Mouse (Mus musculus) mouse embryonic stem cell (cell line): Measurements from ENCODE around the gene Myl3.

Source experiments
- in situ Hi-C, 2 experiments: fragments of 300-500 bp; cut with MboI; formaldehyde crosslinking; loops; 1 replicate in 1 of 2; 3 replicates in 1 of 2; pipeline ENCODE4 v1.14.3; 2019 to 2020; ENCODE audit warnings: low sequenced_read_pairs in 2 of 2, low pct_unique_long_range_greater_than_20kb in 1 of 2, mixed read lengths in 1 of 2; ENCODE audit not compliant: unreplicated experiment in 1 of 2

Myl3 gene

DNA sequence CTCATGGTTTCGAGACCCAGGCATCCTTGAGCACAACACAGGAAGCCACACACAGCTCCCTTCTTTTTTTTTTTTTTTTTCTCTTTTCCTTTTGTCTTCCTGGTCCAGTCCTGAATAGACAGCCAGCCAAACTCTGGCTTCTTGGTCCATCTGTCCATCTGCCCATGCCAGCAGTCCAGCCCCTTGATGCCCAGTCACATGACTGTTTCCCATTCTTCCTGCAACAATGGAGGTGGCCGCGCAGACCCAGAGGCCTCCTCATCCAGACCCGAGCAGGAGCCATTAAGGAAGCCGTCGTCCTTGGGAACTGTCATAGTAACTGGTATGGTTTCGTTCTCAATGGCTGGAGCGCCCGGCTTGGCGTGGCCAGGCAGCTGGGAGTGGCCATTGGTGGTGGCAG lies 19.6 kb upstream of the Myl3 start:
- in situ Hi-C loops: no loop called here

DNA sequence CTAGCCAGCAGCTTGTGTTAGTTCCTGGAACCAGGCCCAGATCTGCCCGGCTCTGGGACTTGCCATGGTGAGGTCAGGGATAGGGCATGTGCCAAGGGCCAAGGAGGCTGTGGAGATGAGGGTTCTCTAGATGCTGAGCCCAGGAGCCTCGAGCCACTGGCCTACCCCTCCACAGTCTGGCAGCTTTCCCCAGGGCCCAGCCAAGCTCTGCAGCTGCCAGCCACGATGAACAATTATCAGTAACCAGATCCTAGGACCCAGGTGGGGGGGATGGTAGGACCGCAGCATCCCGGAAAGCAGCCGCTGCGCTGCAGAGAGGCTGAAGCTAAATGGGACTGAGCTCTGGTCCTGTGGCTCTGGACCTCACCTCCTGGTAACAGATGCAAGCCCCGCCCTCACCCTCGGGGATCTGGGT lies 15.9 kb upstream of the Myl3 start:
- in situ Hi-C loops: loop anchor here in 1 of 2 experiments (5.0 kb wide), 1 partner anchor 47 kb away; no protein-coding TSS in a partner anchor

- in situ Hi-C loops: loop anchor here in 1 of 2 experiments (5.0 kb wide), 1 partner anchor 45 kb away; no protein-coding TSS in a partner anchor
Measured at GRCm38 (mm10) chr9:110726867-110727266, 14.8 kb upstream of the Myl3 start.

DNA sequence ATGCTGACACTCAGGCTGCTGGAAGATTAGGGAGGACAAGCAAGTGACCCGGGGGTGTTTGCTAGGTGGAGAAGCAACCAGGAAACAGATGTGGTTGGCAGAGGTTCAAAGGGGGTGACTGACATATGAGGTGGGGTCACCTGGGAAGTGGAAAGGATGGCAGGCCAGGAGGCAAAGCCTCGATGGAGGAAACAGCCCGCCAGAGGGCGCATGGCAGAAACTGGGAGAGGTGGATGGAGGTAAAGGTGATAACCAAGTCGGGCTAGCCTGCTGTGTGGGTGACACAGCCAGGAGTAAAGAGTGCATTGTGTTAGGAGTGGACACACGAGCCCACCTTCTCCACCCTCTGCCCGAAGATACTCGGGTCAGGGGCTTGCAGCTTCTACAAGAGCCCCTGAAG lies 11.8 kb upstream of the Myl3 start:
- in situ Hi-C loops: loop anchor here in 1 of 2 experiments (5.0 kb wide), 1 partner anchor 42 kb away; no protein-coding TSS in a partner anchor

- in situ Hi-C loops: no loop called here
Measured at GRCm38 (mm10) chr9:110731859-110732258, 9.8 kb upstream of the Myl3 start.

- in situ Hi-C loops: no loop called here
Measured at GRCm38 (mm10) chr9:110732623-110733022, 9.0 kb upstream of the Myl3 start.

DNA sequence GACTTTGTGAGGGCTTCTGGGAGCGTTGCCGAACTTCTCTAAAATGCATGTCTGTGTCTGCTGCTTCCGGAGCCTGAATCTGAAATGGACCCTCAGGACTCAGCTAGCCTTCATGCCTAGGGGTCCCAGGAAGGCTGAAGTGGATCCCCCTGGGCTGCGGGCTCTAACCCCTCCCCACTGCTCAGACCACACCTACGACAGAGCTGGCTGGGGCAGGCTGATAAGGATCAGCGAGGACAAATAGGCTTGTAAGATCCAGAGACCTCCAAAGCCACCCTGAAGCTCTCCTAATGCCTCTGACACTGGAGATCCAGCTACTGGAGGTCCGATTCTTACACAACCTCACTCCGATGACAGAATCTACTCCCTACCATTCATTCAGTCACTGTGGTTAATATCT lies 8.6 kb upstream of the Myl3 start:
- in situ Hi-C loops: no loop called here

DNA sequence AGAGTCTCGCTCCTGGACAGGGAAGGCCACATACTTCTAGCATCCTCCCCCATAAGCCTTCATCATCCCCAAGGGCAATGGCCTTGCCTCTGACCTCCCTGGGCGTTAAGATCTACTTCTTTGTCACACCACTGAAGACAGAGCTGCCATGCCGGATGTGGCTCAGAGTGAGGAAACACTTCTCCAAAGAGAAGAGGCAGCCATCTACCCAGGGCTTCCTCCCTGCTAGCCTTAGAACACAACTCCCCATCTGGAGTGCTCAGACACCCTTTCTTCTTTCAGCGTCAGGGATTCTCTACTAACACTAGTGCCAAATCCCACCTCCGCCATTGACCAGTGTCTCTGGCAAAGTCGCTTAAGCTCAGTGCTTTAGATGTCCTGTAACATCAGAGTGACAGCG lies 7.5 kb upstream of the Myl3 start:
- in situ Hi-C loops: no loop called here

GRCm38 (mm10) chr9:110736362-110736761 lies 5.3 kb upstream of the Myl3 start:
- in situ Hi-C loops: no loop called here

DNA sequence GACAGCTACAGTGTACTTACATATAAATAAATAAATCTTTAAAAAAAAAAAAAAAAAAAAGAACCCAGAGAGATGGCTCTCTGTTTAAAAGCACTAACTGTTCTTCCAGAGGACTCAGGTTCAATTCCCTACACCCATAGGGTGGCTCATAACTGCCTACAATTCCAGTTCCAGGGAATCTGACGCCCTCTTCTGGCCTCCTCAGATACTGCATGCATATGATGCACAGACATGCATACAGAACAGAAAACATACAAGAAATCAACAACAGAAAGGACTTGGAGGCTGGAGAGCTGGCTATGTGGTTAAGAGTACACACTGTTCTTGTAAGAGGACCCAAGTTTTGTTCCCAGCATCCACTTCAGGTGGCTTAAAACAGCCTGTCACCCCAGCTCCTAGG lies 3.6 kb upstream of the Myl3 start:
- in situ Hi-C loops: no loop called here

GRCm38 (mm10) chr9:110739961-110740360 lies 1.7 kb upstream of the Myl3 start:
- in situ Hi-C loops: no loop called here

DNA sequence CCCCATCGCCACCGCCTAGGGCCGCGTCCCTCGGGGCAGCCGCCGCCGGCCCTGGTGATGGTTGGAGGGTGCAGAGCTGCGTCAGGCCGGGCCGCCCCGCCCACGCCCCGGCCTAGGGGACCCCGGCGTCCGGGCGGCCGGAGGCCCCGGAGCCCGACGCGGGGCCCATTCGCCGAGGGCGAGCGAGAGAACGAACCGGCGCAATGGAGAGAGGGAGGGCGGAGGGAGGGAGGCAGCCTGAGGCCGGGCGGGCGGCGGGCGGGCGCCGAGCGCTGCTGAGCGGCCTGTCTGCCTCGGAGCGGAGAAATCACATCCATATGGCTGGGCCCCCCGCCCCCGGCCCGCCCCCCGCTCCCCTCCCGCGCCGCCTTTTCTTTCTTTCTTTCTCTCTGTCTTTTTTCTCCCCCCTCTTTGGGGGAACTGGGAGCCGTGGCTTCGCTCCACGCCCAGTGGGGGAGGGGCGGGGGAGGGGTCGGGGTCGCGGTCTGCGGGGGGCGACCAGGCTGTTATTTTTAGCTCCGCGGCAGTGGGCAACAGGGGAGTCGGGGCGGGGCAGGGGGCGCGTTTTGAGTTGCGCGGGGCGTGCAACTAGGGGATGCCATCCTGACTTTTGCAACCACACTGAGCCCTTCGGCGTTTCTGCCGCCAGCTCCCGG lies 762 bp downstream of the Myl3 start:
- in situ Hi-C loops: no loop called here

- in situ Hi-C loops: no loop called here
Measured at GRCm38 (mm10) chr9:110742951-110743455, 1.3 kb downstream of the Myl3 start.

GRCm38 (mm10) chr9:110743456-110744323 lies 2.0 kb downstream of the Myl3 start:
- in situ Hi-C loops: no loop called here

DNA sequence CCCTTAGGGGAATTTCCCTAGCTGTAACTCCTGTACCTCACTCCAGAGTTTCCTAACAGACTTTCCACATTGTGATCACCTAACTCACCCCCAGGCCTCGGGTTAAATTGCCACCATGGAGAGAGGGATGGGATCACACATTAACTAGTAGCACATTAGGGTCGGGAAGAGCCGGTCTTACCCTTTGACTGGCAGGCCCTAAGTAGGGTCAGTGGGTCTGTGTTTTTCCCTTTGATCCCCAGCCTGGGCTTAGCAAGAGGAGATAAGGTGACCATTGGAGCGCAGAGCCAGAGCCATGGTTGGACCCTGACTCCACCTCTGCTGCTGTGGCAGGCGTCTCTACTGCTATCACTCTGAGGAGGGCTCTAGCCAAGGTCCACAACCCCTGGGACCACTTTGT lies 4.1 kb downstream of the Myl3 start:
- in situ Hi-C loops: no loop called here

DNA sequence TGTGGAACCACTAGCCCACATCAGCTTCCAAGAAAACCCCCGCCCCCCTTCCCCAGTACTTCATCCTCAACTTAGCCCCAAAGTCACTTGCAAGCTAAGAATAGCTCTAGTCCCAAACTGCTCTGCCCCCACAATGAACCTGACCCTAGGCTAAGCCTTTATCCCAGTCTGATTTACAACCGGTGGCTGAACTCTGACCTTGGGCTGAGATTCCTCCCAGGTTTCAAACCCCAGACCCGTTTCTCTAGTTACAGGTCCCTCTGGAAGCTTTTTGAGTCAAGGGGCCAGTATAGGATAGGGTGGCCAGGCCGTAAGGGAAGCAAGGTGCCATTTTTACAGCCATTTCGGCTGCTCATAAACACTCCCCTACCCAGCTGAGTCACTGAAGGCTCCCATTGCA lies 4.6 kb downstream of the Myl3 start:
- in situ Hi-C loops: no loop called here

DNA sequence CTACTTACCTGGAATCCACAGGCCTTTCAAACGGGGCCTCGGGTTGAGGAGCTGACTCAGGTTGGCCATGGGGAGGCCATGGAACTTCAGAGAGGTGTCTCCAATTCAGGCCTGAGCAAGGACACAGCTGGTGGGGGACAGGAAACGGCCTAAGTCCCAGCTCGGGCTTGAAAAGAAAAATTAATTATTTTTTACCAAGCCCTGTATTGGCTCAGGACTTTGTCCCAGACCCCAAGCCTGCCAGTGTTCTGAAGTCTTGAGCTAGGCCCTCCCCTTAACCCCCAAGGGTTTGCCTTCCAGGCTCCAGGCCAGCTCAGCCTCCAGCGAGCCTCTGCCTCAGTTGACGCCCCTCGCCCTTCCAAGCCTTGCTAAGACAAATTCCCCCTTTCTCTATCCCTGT lies 5.3 kb downstream of the Myl3 start, which contains the start of gene Pth1r:
Gene Pth1r (minus strand): TSS at position 185 of the 400 bp plus-strand sequence.
- in situ Hi-C loops: no loop called here

DNA sequence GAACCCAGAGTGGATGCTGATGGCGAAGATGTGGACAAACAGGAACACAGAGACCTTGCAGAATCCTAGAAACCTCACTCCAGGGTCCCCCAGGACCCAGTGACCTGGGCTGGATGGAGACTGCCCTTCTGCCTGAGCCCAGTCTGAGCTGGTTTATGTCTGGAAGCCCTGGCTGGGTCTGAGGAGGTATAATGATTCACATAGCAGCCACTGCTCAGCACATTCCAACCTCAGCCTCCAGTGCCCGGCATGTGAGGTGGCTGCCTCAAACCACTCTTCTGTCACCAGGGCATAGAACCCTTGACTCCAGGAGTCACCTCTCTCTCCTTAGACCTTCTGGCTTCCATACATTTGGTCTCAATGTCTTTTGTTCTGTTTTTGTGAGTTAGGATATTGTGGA lies 6.8 kb downstream of the Myl3 start:
- in situ Hi-C loops: no loop called here

- in situ Hi-C loops: no loop called here
Measured at GRCm38 (mm10) chr9:110750404-110751187, 8.9 kb downstream of the Myl3 start.
